Mouse (Mus musculus): ENCODE data around the gene 4932438H23Rik. TPM values are rescaled to one million over a fixed set of nuclear protein-coding genes. Genes with fewer than 3 reads are reported as not detected.

4932438H23Rik gene
- polyA plus RNA-seq, 1 experiment from 2014 or later = 0.09 TPM

DNA sequence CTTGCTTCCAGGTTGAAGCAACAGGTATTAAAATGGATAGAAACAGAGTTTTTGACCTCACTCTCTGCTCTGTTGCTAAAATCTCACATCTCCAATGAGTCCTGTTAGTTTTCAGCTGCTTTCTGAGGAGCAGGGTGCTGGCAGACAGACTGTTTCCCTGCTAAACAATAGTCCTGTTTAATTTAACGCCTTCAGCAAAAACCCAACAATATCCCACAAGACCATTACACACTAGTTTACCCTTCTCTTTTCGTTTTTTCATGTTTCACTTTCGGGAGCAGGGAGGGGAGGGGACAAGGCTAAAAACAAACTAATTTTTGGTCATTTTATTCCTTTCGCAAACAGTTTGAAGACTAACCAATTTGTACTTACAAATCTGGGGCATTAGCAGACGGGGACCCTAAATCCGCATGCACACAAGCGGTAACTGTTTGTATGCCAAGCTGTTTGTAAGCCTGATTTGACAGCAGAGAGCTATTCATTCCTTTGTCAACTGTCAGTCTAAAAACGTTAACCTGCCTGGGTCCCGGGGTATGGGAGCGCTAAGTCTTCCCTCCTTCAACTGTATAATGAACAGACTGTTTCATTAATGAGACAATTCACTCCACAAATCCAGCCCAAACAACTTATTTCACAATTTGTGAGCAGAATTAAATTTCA lies 10.0 kb upstream of the 4932438H23Rik start:
- ATAC-seq (ENCODE audit: low FRiP score, low TSS enrichment) = no peak
- Histone ChIP-seq H3K9me3 (ENCODE audit: low read length) (peaks cover 9% of the 10 kb centered on the region; the same call in 1 of the 2 replicates), H3K4me1 (ENCODE audit: insufficient read depth, low read length) (no peaks in the 10 kb centered on the region), H3K27ac (ENCODE audit: low read length) (no peak overlapping the region), H3K4me3 (ENCODE audit: low read length) (no peak overlapping the region), H3K9ac (replicated peaks; ENCODE audit: low read length) (no peak overlapping the region), H3K4me2 (replicated peaks; ENCODE audit: low read depth, low read length) (no peak overlapping the region), H3K36me3 (ENCODE audit: insufficient read depth, low read length) (no peaks in the 10 kb centered on the region), H3K27me3 (ENCODE audit: insufficient read depth, low read length) (peaks cover 28% of the 10 kb centered on the region)
- WGBS = 59% methylated on average over 10 of the region's 10 CpGs

DNA sequence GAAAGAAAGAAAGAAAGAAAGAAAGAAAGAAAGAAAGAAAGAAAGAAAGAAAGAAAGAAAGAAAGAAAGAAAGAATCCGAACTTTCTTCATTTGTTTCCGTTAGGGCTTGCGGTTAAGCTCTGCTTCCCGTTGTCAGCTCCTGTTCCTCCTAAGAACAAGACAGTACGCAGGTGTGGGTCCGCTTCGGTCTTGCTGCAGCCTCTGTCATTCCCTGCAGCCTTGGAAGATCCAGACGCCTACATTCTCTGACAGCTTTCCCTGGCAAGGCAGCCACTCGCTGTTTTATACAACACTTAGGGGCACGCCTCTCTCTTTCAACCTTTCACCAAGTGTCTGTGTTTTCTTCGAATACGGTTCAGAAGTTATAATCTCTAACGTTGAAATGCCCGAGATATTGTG lies 8.5 kb upstream of the 4932438H23Rik start:
- Histone ChIP-seq H3K27ac (ENCODE audit: low read length) (no peak overlapping the region), H3K4me2 (replicated peaks; ENCODE audit: low read depth, low read length) (no peak overlapping the region), H3K9me3 (ENCODE audit: low read length) (peaks cover 6% of the 10 kb centered on the region; the same call in 1 of the 2 replicates), H3K4me1 (ENCODE audit: insufficient read depth, low read length) (no peaks in the 10 kb centered on the region), H3K9ac (replicated peaks; ENCODE audit: low read length) (no peak overlapping the region), H3K27me3 (ENCODE audit: insufficient read depth, low read length) (peaks cover 28% of the 10 kb centered on the region), H3K36me3 (ENCODE audit: insufficient read depth, low read length) (no peaks in the 10 kb centered on the region), H3K4me3 (ENCODE audit: low read length) (no peak overlapping the region)
- no peak for ATAC-seq (ENCODE audit: low FRiP score, low TSS enrichment)
- 82% methylated on average over 14 of the region's 14 CpGs for WGBS

DNA sequence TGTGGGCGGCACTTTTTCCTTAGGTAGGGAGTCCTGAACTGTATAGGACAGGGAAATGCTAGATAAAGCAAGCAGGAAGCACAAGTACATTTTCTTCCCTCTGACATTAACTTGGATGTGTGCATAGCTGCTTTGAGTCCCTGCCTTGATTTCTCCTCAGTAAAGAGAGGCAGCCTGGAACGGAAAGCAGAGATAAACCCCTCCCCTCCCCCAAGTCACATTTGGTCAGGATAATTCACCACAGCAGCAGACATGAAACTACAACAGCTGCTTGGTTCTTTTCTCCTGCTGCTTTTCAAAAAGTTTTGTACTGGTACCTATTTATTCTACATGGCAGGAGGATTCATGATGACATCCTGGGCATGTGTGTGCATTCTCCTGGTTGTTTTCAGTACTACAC lies 5.6 kb upstream of the 4932438H23Rik start:
- Histone ChIP-seq H3K9ac (replicated peaks; ENCODE audit: low read length) (no peak overlapping the region), H3K4me2 (replicated peaks; ENCODE audit: low read depth, low read length) (no peak overlapping the region), H3K27ac (ENCODE audit: low read length) (no peak overlapping the region), H3K27me3 (ENCODE audit: insufficient read depth, low read length) (peaks cover 20% of the 10 kb centered on the region), H3K4me3 (ENCODE audit: low read length) (no peak overlapping the region), H3K4me1 (ENCODE audit: insufficient read depth, low read length) (no peaks in the 10 kb centered on the region), H3K9me3 (ENCODE audit: low read length) (no peaks in the 10 kb centered on the region), H3K36me3 (ENCODE audit: insufficient read depth, low read length) (no peaks in the 10 kb centered on the region)
- 57% methylated on average over 2 of the region's 2 CpGs for WGBS
- ATAC-seq (ENCODE audit: low FRiP score, low TSS enrichment) = no peak

DNA sequence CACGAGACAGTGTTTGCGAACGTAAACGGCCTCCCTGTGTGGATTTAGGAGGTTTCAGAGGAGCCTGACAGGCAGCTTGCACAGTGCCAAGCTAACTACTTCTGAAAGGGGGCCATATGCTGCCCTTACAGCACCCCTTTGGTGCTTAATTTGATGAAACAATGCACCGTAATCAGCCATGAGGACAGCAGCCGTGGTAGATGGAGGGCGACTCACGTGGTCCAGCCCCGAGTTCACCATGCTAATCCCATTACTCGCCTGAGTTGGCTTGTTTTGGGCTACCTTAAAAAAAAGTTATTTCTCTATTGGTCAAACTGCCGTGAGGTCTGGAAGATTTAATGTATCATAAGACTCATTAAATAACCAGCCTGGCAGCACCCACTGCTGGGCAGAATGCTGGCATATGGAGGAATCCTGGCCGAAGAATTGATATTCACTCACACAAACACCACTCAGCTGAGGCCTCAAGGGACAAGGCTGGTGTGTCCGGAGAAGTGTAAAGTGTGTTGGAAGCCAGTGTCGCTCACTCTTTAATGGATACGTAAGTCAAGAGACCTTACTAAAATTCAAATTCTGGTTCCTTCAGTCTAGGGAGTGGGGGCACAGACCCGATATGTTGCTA lies 4.6 kb upstream of the 4932438H23Rik start:
- no peak overlapping the region for H3K4me3 ChIP-seq (ENCODE audit: low read length)
- WGBS = 66% methylated on average over 16 of the region's 16 CpGs
- H3K9me3 ChIP-seq (ENCODE audit: low read length) = no peaks in the 10 kb centered on the region
- H3K9ac ChIP-seq (replicated peaks; ENCODE audit: low read length) = no peak overlapping the region
- no peaks in the 10 kb centered on the region for H3K36me3 ChIP-seq (ENCODE audit: insufficient read depth, low read length)
- no peaks in the 10 kb centered on the region for H3K4me1 ChIP-seq (ENCODE audit: insufficient read depth, low read length)
- no peak overlapping the region for H3K27ac ChIP-seq (ENCODE audit: low read length)
- no peak overlapping the region for H3K4me2 ChIP-seq (replicated peaks; ENCODE audit: low read depth, low read length)
- ATAC-seq (ENCODE audit: low FRiP score, low TSS enrichment) = no peak
- peaks cover 11% of the 10 kb centered on the region; the same call in 1 of the 2 replicates for H3K27me3 ChIP-seq (ENCODE audit: insufficient read depth, low read length)

DNA sequence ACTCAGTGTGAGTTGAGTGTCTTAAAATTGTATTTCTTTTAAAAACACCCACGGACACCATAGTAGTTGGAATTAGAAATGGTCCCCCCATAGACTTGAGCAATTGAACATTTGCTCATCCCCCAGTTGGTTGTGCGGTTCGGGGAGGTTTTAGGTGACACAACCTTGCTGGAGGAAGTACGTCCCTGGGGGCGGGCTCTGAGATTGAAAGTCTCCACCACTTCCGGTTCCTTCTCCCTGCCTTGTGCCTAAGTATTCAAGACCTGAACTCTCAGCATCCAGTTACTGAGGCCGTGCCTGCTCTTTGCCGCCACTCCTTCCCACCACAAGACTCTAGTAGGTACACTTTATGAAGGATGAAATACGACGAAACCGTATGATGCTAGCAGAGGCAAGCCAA lies 2.9 kb upstream of the 4932438H23Rik start:
- H3K27ac ChIP-seq (ENCODE audit: low read length) = no peak overlapping the region
- ATAC-seq (ENCODE audit: low FRiP score, low TSS enrichment) = no peak
- 87% methylated on average over 11 of the region's 11 CpGs for WGBS

DNA sequence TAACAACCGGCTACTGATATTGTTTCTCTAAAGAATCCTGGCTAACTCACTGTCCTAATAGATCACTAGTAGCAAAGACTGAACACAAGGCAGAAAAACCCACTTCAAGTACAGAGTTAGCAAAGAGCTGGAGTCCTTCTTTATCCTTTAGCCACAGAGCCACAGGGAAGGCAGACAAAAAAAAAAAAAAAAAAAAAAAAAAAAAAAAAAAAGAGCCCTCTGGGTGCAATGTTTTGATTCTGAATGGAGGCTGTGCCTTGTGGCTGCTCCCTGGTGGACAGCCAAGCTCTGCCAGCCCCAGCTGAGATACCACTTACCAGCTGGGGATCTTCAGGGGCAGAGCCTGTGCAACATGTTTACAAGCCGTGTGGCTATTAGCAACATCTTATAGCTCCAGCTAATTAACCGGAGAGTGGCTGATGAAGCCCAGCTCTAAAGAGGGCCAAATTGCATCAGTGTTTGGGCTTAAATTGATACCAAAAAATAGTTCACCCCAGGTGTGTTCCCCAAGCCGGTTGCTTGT lies 2.1 kb upstream of the 4932438H23Rik start:
- Histone ChIP-seq H3K4me3 (ENCODE audit: low read length) (no peak overlapping the region), H3K27ac (ENCODE audit: low read length) (no peak overlapping the region), H3K9me3 (ENCODE audit: low read length) (no peaks in the 10 kb centered on the region), H3K4me1 (ENCODE audit: insufficient read depth, low read length) (no peaks in the 10 kb centered on the region), H3K9ac (replicated peaks; ENCODE audit: low read length) (no peak overlapping the region), H3K36me3 (ENCODE audit: insufficient read depth, low read length) (no peaks in the 10 kb centered on the region), H3K4me2 (replicated peaks; ENCODE audit: low read depth, low read length) (no peak overlapping the region), H3K27me3 (ENCODE audit: insufficient read depth, low read length) (no peaks in the 10 kb centered on the region)
- no peak for ATAC-seq (ENCODE audit: low FRiP score, low TSS enrichment)
- WGBS = 87% methylated on average over 4 of the region's 4 CpGs

More for the DNA sequence above, 2.9 kb upstream of the 4932438H23Rik start:
- 0 out of 2 replicates have a peak, but pooled peaks cover 3% of the 10 kb centered on the region for H3K27me3 ChIP-seq (ENCODE audit: insufficient read depth, low read length)
- no peaks in the 10 kb centered on the region for H3K9me3 ChIP-seq (ENCODE audit: low read length)
- no peaks in the 10 kb centered on the region for H3K4me1 ChIP-seq (ENCODE audit: insufficient read depth, low read length)
- H3K9ac ChIP-seq (replicated peaks; ENCODE audit: low read length) = no peak overlapping the region
- H3K36me3 ChIP-seq (ENCODE audit: insufficient read depth, low read length) = no peaks in the 10 kb centered on the region
- H3K4me3 ChIP-seq (ENCODE audit: low read length) = no peak overlapping the region
- no peak overlapping the region for H3K4me2 ChIP-seq (replicated peaks; ENCODE audit: low read depth, low read length)

DNA sequence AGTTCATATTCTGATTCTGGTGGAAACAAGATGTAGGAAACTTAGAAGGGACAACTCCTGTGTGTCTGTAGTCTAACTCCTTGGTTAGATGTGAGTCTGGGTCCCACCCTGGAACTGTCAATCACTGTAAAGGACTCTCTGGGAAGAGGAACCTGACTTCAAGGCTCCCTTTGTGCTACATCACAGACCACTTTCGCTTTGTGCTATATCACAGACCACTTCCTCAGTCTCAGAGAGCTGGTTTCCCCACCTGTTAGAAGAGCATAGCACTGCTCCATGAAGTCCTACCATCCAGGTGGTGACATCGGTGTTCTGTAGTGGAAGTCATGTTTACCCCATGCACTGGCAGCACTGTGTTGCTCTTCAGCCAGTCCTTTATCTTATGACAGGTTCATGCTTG lies 1.1 kb upstream of the 4932438H23Rik start:
- no peaks in the 10 kb centered on the region for H3K9me3 ChIP-seq (ENCODE audit: low read length)
- 84% methylated on average over 2 of the region's 2 CpGs for WGBS

DNA sequence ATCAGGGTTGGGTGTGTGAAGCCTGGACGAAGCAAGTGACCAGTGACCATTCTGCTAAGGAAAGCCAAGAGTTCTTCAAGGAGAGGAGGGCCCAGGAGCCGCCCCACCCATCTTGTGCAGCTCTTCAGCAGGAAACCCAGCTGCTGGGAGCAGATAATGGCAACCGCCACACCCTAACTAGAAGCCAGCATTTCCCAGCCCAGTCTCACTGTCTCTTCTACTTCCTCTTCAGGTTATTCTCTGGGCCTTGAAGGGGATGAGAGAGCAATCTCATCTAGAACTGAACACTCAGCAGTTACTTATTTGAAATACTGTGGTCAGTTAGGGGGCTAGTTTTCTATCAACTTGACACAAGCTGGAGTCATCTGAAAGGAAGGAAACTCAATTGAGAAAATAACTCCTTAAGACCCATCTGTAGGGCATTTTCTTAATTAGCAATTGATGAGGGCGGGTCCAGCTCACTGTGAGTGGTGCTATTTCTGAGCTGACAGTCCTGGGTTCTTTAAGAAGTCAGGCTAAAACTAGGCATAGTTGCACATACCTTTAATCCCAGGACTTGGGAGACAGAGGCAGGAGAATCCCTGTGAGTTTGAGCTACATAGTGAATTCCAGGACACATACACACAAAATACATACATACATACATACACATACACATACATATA lies 8.1 kb downstream of the 4932438H23Rik start:
- Histone ChIP-seq H3K27me3 (ENCODE audit: insufficient read depth, low read length) (peaks cover 9% of the 10 kb centered on the region; the same call in 1 of the 2 replicates), H3K4me2 (replicated peaks; ENCODE audit: low read depth, low read length) (no peak overlapping the region), H3K4me1 (ENCODE audit: insufficient read depth, low read length) (no peaks in the 10 kb centered on the region), H3K9me3 (ENCODE audit: low read length) (no peaks in the 10 kb centered on the region), H3K36me3 (ENCODE audit: insufficient read depth, low read length) (no peaks in the 10 kb centered on the region), H3K9ac (replicated peaks; ENCODE audit: low read length) (no peak overlapping the region), H3K4me3 (ENCODE audit: low read length) (no peak overlapping the region), H3K27ac (ENCODE audit: low read length) (no peak overlapping the region)
- 62% methylated on average over 4 of the region's 4 CpGs for WGBS
- no peak; the same call in 1 of the 2 replicates for ATAC-seq (ENCODE audit: low FRiP score, low TSS enrichment)

More for the DNA sequence above, 1.1 kb upstream of the 4932438H23Rik start:
- no peak overlapping the region for H3K9ac ChIP-seq (replicated peaks; ENCODE audit: low read length)
- no peaks in the 10 kb centered on the region for H3K4me1 ChIP-seq (ENCODE audit: insufficient read depth, low read length)
- H3K27me3 ChIP-seq (ENCODE audit: insufficient read depth, low read length) = no peaks in the 10 kb centered on the region
- H3K36me3 ChIP-seq (ENCODE audit: insufficient read depth, low read length) = no peaks in the 10 kb centered on the region
- no peak overlapping the region for H3K4me3 ChIP-seq (ENCODE audit: low read length)
- H3K27ac ChIP-seq (ENCODE audit: low read length) = no peak overlapping the region
- no peak for ATAC-seq (ENCODE audit: low FRiP score, low TSS enrichment)
- H3K4me2 ChIP-seq (replicated peaks; ENCODE audit: low read depth, low read length) = no peak overlapping the region

DNA sequence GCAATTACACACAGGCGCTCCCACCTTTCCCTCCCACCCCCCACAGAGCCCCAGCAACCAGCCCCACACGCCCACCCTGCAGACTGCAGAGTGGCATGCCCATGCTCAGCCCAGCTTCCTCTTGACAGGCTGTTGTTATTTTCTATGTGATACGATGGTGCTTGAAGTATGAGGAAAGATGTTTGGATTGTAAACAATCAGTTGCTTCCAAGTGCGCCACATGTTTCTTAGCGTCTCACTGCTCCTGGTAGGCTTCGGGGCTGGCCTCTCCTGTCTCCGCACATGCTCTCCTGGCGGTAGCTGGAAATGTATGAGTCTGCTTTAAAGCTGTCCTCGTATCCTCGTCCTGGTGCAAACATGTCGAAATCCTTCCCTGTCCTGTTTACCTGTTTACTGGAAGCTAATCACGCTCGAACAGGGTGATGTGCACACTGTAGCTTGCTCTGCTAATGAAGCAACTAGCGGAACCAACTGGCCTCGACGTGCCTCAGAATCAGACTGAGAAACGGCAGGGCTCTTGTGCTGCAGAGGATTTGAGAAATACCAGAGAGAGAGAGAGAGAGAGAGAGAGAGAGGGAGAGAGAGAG lies 9.6 kb downstream of the 4932438H23Rik start:
- H3K4me2 ChIP-seq (replicated peaks; ENCODE audit: low read depth, low read length) = no peak overlapping the region
- H3K36me3 ChIP-seq (ENCODE audit: insufficient read depth, low read length) = no peaks in the 10 kb centered on the region
- peaks cover 11% of the 10 kb centered on the region; the same call in 1 of the 2 replicates for H3K27me3 ChIP-seq (ENCODE audit: insufficient read depth, low read length)
- H3K27ac ChIP-seq (ENCODE audit: low read length) = no peak overlapping the region
- ATAC-seq (ENCODE audit: low FRiP score, low TSS enrichment) = no peak
- no peak overlapping the region for H3K4me3 ChIP-seq (ENCODE audit: low read length)
- 57% methylated on average over 17 of the region's 17 CpGs for WGBS
- H3K9ac ChIP-seq (replicated peaks; ENCODE audit: low read length) = no peak overlapping the region
- no peaks in the 10 kb centered on the region for H3K4me1 ChIP-seq (ENCODE audit: insufficient read depth, low read length)
- H3K9me3 ChIP-seq (ENCODE audit: low read length) = no peaks in the 10 kb centered on the region

Data from kidney, embryonic 16.5 days (tissue).